Comparison of ENCODE assay signal across 9 mouse cellular contexts in the genomic region with DNA sequence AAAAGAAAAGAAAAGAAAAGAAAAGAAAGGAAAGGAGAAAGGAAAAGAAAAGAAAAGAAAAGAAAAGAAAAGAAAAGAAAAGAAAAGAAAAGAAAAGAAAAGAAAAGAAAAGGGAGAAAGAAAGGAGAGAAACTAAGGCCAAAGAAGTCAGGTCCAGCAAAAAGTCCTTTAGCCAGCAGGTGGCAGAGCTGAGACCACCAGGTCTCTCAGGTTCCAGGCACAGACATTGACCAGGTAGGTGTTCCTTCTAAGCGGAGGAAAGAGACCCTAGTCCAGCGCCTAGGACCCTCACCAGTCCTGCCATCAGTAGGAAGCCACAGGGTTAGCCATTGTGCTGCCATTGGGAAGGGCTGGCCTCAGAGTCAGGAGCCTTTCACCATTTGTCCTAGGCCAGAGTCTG. TPM values are rescaled to one million over a fixed set of nuclear protein-coding genes. Genes with fewer than 3 reads are reported as not detected.
A peak's percentile ranks its signal among the peaks of the same experiment; 100 is the strongest.
DNase-seq lines count a peak whose midpoint lies in the region; ATAC-seq and TF ChIP-seq lines count a peak whose summit lies in the region.
"Had no signal": no experiment of that assay in that cellular context is flagged by ENCODE, and none has a peak within 500 bp of the region (broad histone marks: within the 10 kb centered on the region; RNA-seq: fewer than 3 reads in every experiment).

No protein-coding gene starts in this region.

- DNase-seq in forebrain, embryonic 11.5 days (ENCODE audit: low spot score) = no peak
- peak; percentile 60 for DNase-seq in lung, embryonic 14.5 days
- DNase-seq in lung, postnatal 10 days = no peak
- peak; percentile 49 for DNase-seq in NIH3T3 (ENCODE audit: low read depth)
- DNase-seq in lung, postnatal 14 days = peak; percentile 40
- no peak for DNase-seq in frontal cortex, postnatal 14 days (ENCODE audit: low spot score in 2 of 2)
- no peak for DNase-seq in gastrocnemius, postnatal 4 days (ENCODE audit: low spot score in 2 of 2)

- WGBS in forebrain, embryonic 11.5 days = 39% methylated on average over 2 of the region's 2 CpGs
- WGBS in forebrain, embryonic 13.5 days = 53% methylated on average over 2 of the region's 2 CpGs
- WGBS in lung, embryonic 14.5 days = 54% methylated on average over 2 of the region's 2 CpGs

- H3K9ac ChIP-seq in forebrain, embryonic 11.5 days (ENCODE audit: low read length) = no peak overlapping the region
- H3K9ac ChIP-seq in forebrain, embryonic 13.5 days = no peak overlapping the region
- H3K9ac ChIP-seq in lung, embryonic 14.5 days = no peak overlapping the region
- H3K9ac ChIP-seq: hindbrain, embryonic 15.5 days had no signal

- H3K9me3 ChIP-seq in forebrain, embryonic 11.5 days (ENCODE audit: control insufficient read depth, low read length) = no peaks in the 10 kb centered on the region
- H3K9me3 ChIP-seq in forebrain, embryonic 13.5 days (replicated peaks) = no peaks in the 10 kb centered on the region
- H3K9me3 ChIP-seq in lung, embryonic 14.5 days (ENCODE audit: low read depth, low read length) = no peaks in the 10 kb centered on the region
- H3K9me3 ChIP-seq: hindbrain, embryonic 15.5 days had no signal

- no peak overlapping the region for H3K27ac ChIP-seq in forebrain, embryonic 11.5 days (ENCODE audit: low read depth, low read length)
- H3K27ac ChIP-seq in forebrain, embryonic 13.5 days = no peak overlapping the region
- no peak overlapping the region for H3K27ac ChIP-seq in lung, embryonic 14.5 days (ENCODE audit: low read depth)
- H3K27ac ChIP-seq: hindbrain, embryonic 15.5 days had no signal

- H3K4me3 ChIP-seq in forebrain, embryonic 11.5 days (ENCODE audit: low read depth, low read length) = no peak overlapping the region
- H3K4me3 ChIP-seq in forebrain, embryonic 13.5 days = no peak overlapping the region
- H3K4me3 ChIP-seq in lung, embryonic 14.5 days (ENCODE audit: low read depth, low read length) = no peak overlapping the region
- H3K4me3 ChIP-seq: hindbrain, embryonic 15.5 days had no signal

- ATAC-seq in forebrain, embryonic 11.5 days (replicated peaks; ENCODE audit: low FRiP score) = 0 out of 2 replicates have a peak, but pooled peaks have one; percentile 34
- no peak for ATAC-seq in forebrain, embryonic 13.5 days
- ATAC-seq in lung, embryonic 14.5 days (ENCODE audit: insufficient read depth) = no peak

- no peak overlapping the region for H3K4me2 ChIP-seq in forebrain, embryonic 11.5 days (ENCODE audit: low read depth, low read length, severe bottlenecking)
- no peak overlapping the region for H3K4me2 ChIP-seq in forebrain, embryonic 13.5 days
- H3K4me2 ChIP-seq in lung, embryonic 14.5 days = no peak overlapping the region
- H3K4me2 ChIP-seq: hindbrain, embryonic 15.5 days had no signal

- H3K27me3 ChIP-seq in forebrain, embryonic 11.5 days (ENCODE audit: control insufficient read depth, insufficient read depth, low read length) = no peaks in the 10 kb centered on the region
- no peaks in the 10 kb centered on the region for H3K27me3 ChIP-seq in forebrain, embryonic 13.5 days
- peaks cover 13% of the 10 kb centered on the region; the same call in 1 of the 2 replicates for H3K27me3 ChIP-seq in lung, embryonic 14.5 days (ENCODE audit: insufficient read depth, low read length)
- H3K27me3 ChIP-seq: hindbrain, embryonic 15.5 days had no signal

- no peaks in the 10 kb centered on the region for H3K4me1 ChIP-seq in forebrain, embryonic 11.5 days (replicated peaks; ENCODE audit: control insufficient read depth, insufficient read depth, low read length)
- H3K4me1 ChIP-seq in forebrain, embryonic 13.5 days = peaks cover 8% of the 10 kb centered on the region
- H3K4me1 ChIP-seq in lung, embryonic 14.5 days (ENCODE audit: insufficient read depth) = no peaks in the 10 kb centered on the region

- H3K36me3 ChIP-seq in forebrain, embryonic 11.5 days (ENCODE audit: control insufficient read depth, insufficient read depth, low read length) = no peaks in the 10 kb centered on the region
- no peaks in the 10 kb centered on the region for H3K36me3 ChIP-seq in forebrain, embryonic 13.5 days (ENCODE audit: poor library complexity, severe bottlenecking)
- H3K36me3 ChIP-seq in lung, embryonic 14.5 days (ENCODE audit: insufficient read depth) = no peaks in the 10 kb centered on the region
- H3K36me3 ChIP-seq: hindbrain, embryonic 15.5 days had no signal

- peak; percentile 69 for TF ChIP-seq CTCF in lung, embryonic 14.5 days (IDR thresholded peaks at IDR 0.05; ENCODE audit: low read depth)

RNA-seq across cellular contexts. Expression of a gene that starts 11.5 kb away (rescaled TPM):
- polyA plus RNA-seq in forebrain, embryonic 11.5 days (2014; fragmentation: Nextera tagmentation; extraction: Ambion mirVana) = not detected in 2 replicates
- polyA plus RNA-seq in forebrain, embryonic 13.5 days (2015; fragmentation: Nextera tagmentation; extraction: Ambion mirVana) = not detected in 2 replicates
- not detected in 2 replicates for polyA plus RNA-seq in lung, embryonic 14.5 days (2014; fragmentation: Nextera tagmentation; extraction: Ambion mirVana)
- total RNA-seq in gastrocnemius, postnatal 4 days (2021) = 10 to 100 TPM; 13.9 to 59.4 TPM
- polyA plus RNA-seq: hindbrain, embryonic 15.5 days had no signal

RNA-seq across cellular contexts. Expression of a gene that starts 45.0 kb away (rescaled TPM):
- 0.08 TPM in 1 of 2 replicates, not detected in the other for polyA plus RNA-seq in forebrain, embryonic 11.5 days (2014; fragmentation: Nextera tagmentation; extraction: Ambion mirVana)
- 0.05 and 0.14 TPM in 2 replicates for polyA plus RNA-seq in forebrain, embryonic 13.5 days (2015; fragmentation: Nextera tagmentation; extraction: Ambion mirVana)
- 0.05 and 0.07 TPM in 2 replicates for polyA plus RNA-seq in lung, embryonic 14.5 days (2014; fragmentation: Nextera tagmentation; extraction: Ambion mirVana)
- under 1 TPM in 1 of 2 experiments, not detected in 1; 0.10 TPM for total RNA-seq in gastrocnemius, postnatal 4 days (2021)

RNA-seq across cellular contexts. Expression of a gene that starts 54.4 kb away (rescaled TPM):
- polyA plus RNA-seq in forebrain, embryonic 11.5 days (2014; fragmentation: Nextera tagmentation; extraction: Ambion mirVana) = not detected in 2 replicates
- polyA plus RNA-seq in forebrain, embryonic 13.5 days (2015; fragmentation: Nextera tagmentation; extraction: Ambion mirVana) = not detected in 2 replicates
- polyA plus RNA-seq in lung, embryonic 14.5 days (2014; fragmentation: Nextera tagmentation; extraction: Ambion mirVana) = 0.34 and 0.41 TPM in 2 replicates
- under 1 TPM; 0.52 to 0.54 TPM for total RNA-seq in gastrocnemius, postnatal 4 days (2021)

Comparison
In these comparisons a context has a peak if more than half of its experiments do, and no peak if none do; other contexts are left out.
1. DNase-seq: peak in lung, embryonic 14.5 days (single experiment), NIH3T3 (single experiment) and lung, postnatal 14 days (single experiment); none in forebrain, embryonic 11.5 days (single experiment), lung, postnatal 10 days (single experiment), frontal cortex, postnatal 14 days (0 of 2) and gastrocnemius, postnatal 4 days (0 of 2).